Mouse (Mus musculus) kidney, postnatal 0 days (tissue): ENCODE results near the gene Lingo4. TPM values are rescaled to one million over a fixed set of nuclear protein-coding genes. Genes with fewer than 3 reads are reported as not detected.

Experiments
- ATAC-seq: fragments of 200-750 bp; cut with Nextera tagmentation; replicated peaks from 2 replicates; pipeline ENCODE4 v1.8.0; 2017; ENCODE audit warnings: low read depth, moderate number of reproducible peaks, moderate TSS enrichment, moderate library complexity; ENCODE audit not compliant: low FRiP score
- DNase-seq: peaks from one replicate; pipeline ENCODE4 v3.0.0-alpha.2; 2016; ENCODE audit warnings: low spot score
- H3K27ac ChIP-seq: fragments of 300-500 bp; sonication (generic); 2 replicates; pipeline ENCODE4 v1.5.1; 2014; ENCODE audit warnings: mild to moderate bottlenecking
- H3K27me3 ChIP-seq: fragments of 300-500 bp; sonication (generic); 2 replicates; pipeline ENCODE4 v1.6.1; 2014; ENCODE audit warnings: low read length, mixed read lengths; ENCODE audit not compliant: insufficient read depth
- H3K36me3 ChIP-seq: fragments of 300-500 bp; sonication (generic); 2 replicates; pipeline ENCODE4 v1.6.1; 2014; ENCODE audit warnings: low read length, mixed read lengths; ENCODE audit not compliant: insufficient read depth
- H3K4me1 ChIP-seq: fragments of 300-500 bp; sonication (generic); replicated peaks from 2 replicates; pipeline ENCODE4 v1.6.1; 2014; ENCODE audit warnings: antibody characterized with exemption, low read length, mixed read lengths; ENCODE audit not compliant: insufficient read depth
- H3K4me2 ChIP-seq: fragments of 300-500 bp; sonication (generic); 2 replicates; pipeline ENCODE4 v1.6.1; 2014; ENCODE audit warnings: mild to moderate bottlenecking, low read length, moderate library complexity, mixed read lengths
- H3K4me3 ChIP-seq: fragments of 300-500 bp; sonication (generic); replicated peaks from 2 replicates; pipeline ENCODE4 v1.5.1; 2014; ENCODE audit warnings: low read depth, low read length
- H3K9ac ChIP-seq: fragments of 300-500 bp; sonication (generic); 2 replicates; pipeline ENCODE4 v1.6.1; 2014; ENCODE audit warnings: low read depth, low read length
- H3K9me3 ChIP-seq: fragments of 300-500 bp; sonication (generic); replicated peaks from 2 replicates; pipeline ENCODE4 v1.6.1; 2016; ENCODE audit warnings: low read length, inconsistent platforms, mixed read lengths
- CTCF ChIP-seq: IDR thresholded peaks from 2 replicates; pipeline ENCODE4 v1.5.1; 2016; ENCODE audit warnings: antibody characterized with exemption, low read depth, mild to moderate bottlenecking, moderate library complexity
- WGBS: fragments of 180-500 bp; shearing (Covaris S2); extraction: QIAGEN DNeasy Blood & Tissue Kit; methylation state at CpG from one replicate; pipeline ENCODE4 v1.1.7; 2014; 5-methylcytosine and 5-hydroxymethylcytosine counted together
- polyA plus RNA-seq: library from polyadenylated mRNA; unstranded; fragments of >200 nt; fragmentation: Nextera tagmentation; extraction: Ambion mirVana; gene quantifications from 2 replicates; pipeline ENCODE4 v1.2.1, GENCODE M21; 2015

Gene Lingo4
- polyA plus RNA-seq, 1 experiment from 2014 or later, result 0.32 TPM

DNA sequence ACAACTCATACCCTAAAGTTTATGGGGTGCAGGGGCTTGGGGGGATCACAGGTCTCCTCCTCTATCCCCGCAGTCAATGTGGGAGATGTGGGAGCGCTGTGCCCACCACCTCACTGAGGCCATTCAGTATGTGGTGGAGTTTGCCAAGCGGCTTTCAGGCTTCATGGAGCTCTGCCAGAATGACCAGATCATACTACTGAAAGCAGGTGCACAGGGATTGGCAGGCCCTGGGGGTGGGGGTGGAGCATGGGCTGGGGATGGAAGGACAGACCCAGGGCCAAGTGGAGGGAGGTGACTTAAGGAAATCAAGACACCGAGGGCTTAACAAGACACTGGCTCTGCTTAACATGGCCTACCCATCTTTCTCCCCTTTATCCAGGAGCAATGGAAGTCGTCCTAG lies 7.3 kb upstream of the Lingo4 start:
- Histone ChIP-seq H3K4me1 (no peaks in the 10 kb centered on the region), H3K4me3 (no peak overlapping the region), H3K27me3 (no peaks in the 10 kb centered on the region), H3K27ac (no peak overlapping the region), H3K9ac (no peak overlapping the region), H3K9me3 (no peaks in the 10 kb centered on the region), H3K36me3 (no peaks in the 10 kb centered on the region), H3K4me2 (no peak overlapping the region)
- ATAC-seq (no peak), DNase-seq (no peak)
- TF ChIP-seq CTCF, result no peak
- 81% methylated on average over 5 of the region's 5 CpGs for WGBS

DNA sequence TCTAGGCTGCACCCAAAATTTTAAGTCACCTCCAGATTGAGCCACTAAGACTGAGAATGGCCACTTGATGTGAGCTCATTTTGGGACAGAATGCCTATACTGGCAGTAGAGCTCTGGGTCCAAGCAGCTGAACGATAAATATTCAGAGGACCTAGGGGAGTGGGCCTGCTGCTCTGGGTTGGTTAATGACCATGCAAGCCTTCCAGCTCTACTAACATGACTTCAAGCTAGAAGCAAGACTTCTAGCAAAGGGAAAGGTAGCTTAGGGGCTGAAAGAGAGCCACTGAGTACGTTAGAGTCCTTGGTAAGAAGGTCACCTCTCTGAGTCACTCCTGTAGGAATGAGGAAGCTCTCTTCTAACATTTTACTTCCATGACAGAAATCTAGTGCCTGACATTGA lies 6.2 kb upstream of the Lingo4 start:
- no peak overlapping the region for H3K4me2 ChIP-seq
- no peak overlapping the region for H3K4me3 ChIP-seq
- TF ChIP-seq CTCF, result no peak
- no peaks in the 10 kb centered on the region for H3K36me3 ChIP-seq
- H3K27ac ChIP-seq, result no peak overlapping the region
- no peak for ATAC-seq
- no peaks in the 10 kb centered on the region for H3K27me3 ChIP-seq
- no peaks in the 10 kb centered on the region for H3K9me3 ChIP-seq
- H3K9ac ChIP-seq, result no peak overlapping the region
- no peak for DNase-seq
- WGBS, result 80% methylated on average over 2 of the region's 2 CpGs
- no peaks in the 10 kb centered on the region for H3K4me1 ChIP-seq

DNA sequence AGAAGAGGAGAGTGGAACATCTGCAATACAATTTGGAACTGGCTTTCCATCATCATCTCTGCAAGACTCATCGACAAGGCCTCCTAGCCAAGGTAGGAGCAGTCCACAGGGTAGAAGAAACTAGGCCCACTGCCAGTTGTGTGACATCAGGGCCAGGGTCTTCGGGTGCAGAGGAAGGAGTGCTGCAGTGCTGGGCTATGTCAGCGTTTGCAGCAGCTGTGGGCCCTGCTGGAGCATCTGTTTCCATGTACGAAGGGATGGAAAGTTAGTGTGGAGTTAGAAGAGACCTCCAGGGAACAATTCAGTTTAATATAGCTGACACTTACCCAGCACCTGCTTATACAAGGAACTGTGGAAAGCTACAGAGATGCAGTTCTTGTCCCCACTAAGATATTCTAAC lies 5.3 kb upstream of the Lingo4 start:
- H3K27me3 ChIP-seq, result no peaks in the 10 kb centered on the region
- no peaks in the 10 kb centered on the region for H3K4me1 ChIP-seq
- H3K36me3 ChIP-seq, result no peaks in the 10 kb centered on the region
- ATAC-seq (no peak), DNase-seq (no peak)
- no peak for TF ChIP-seq CTCF
- H3K9me3 ChIP-seq, result no peaks in the 10 kb centered on the region
- WGBS, result 61% methylated on average over 4 of the region's 4 CpGs
- H3K4me2 ChIP-seq, result no peak overlapping the region
- H3K4me3 ChIP-seq, result no peak overlapping the region
- no peak overlapping the region for H3K27ac ChIP-seq
- no peak overlapping the region for H3K9ac ChIP-seq

DNA sequence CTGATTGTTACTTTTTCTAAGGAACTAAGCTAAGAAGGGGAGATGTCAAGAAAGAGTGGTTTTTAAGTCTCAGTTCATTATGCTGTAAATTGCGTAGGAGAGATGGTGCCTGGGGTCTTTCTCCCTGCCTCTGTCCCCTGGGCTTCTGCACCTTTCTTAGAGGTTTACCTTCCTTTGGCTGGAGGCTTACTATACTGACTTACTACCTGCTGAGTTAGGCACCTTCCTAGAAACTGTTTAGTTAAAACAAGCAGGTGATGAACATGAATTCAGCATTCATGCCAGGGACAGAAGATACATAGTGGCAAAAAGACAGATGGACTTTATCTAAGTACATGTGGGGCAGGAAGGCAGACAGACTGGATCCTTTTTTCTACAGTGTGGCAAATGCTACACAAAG lies 2.0 kb upstream of the Lingo4 start:
- Histone ChIP-seq H3K27ac (no peak overlapping the region), H3K9ac (no peak overlapping the region), H3K4me1 (no peaks in the 10 kb centered on the region), H3K27me3 (no peaks in the 10 kb centered on the region), H3K4me3 (no peak overlapping the region), H3K9me3 (no peaks in the 10 kb centered on the region), H3K4me2 (no peak overlapping the region), H3K36me3 (no peaks in the 10 kb centered on the region)
- 77% methylated on average over 1 of the region's 1 CpGs for WGBS
- TF ChIP-seq CTCF, result no peak
- ATAC-seq (no peak), DNase-seq (no peak)

DNA sequence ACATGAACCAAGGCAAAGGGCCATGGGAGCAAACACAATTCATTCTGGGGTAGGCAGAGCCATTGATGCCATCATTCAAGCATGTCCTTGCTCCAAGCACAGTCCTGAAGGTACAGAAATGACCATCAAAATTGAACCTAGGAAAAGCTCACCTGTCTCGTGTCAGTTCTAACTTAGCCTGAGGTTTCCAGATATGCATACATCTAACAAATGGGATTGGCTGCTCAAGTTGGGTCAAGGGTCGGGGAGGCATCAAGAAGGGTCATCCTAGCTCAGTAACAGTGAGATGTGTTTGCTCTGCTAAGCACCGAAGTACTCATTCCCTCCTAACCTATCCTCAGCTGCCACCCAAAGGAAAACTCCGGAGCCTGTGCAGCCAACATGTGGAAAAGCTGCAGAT lies 1.5 kb upstream of the Lingo4 start:
- no peaks in the 10 kb centered on the region for H3K4me1 ChIP-seq
- no peaks in the 10 kb centered on the region for H3K36me3 ChIP-seq
- H3K4me2 ChIP-seq, result no peak overlapping the region
- DNase-seq (no peak), ATAC-seq (no peak)
- no peak overlapping the region for H3K9ac ChIP-seq
- H3K27me3 ChIP-seq, result no peaks in the 10 kb centered on the region
- H3K27ac ChIP-seq, result no peak overlapping the region
- no peak for TF ChIP-seq CTCF
- 78% methylated on average over 4 of the region's 4 CpGs for WGBS
- no peaks in the 10 kb centered on the region for H3K9me3 ChIP-seq
- no peak overlapping the region for H3K4me3 ChIP-seq

DNA sequence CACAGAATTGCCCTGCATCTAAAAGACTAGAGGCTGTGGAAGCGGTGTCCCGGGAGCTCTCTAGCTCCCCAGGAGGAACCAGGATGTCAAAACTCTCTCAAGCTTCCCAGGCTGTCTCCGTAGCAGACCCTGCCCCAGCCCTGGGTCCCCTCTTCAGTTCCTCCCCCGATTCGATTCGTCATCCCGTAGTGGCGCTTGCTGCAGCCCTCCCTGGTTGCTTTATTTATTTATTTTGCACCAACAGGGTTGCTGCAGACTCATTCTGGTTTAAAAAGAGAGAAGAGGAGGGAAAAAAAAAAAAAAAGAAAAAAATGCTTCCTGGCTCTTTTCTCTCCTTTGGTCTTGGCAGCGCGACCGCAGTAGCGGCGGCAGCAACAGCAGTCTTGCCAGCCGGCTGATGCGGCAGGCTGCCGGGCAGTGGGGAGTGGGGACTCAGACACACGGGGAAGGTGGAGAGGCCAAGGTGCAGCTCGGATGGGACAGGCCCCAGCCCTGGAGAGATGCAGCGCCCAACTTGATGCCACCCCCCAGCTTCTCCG lies 695 bp downstream of the Lingo4 start:
- Histone ChIP-seq H3K27me3 (no peaks in the 10 kb centered on the region), H3K36me3 (no peaks in the 10 kb centered on the region), H3K9ac (no peak overlapping the region), H3K9me3 (no peaks in the 10 kb centered on the region), H3K4me1 (0 out of 2 replicates have a peak, but pooled peaks cover 4% of the 10 kb centered on the region), H3K4me3 (0 out of 2 replicates have a peak overlapping the region, but pooled peaks have one; percentile 4), H3K4me2 (peak overlapping the region; percentile 53), H3K27ac (no peak overlapping the region)
- under 1% methylated on average over 20 of the region's 20 CpGs for WGBS
- 0 out of 2 replicates have a peak, but pooled peaks have one; percentile 5 for TF ChIP-seq CTCF
- ATAC-seq, result 0 out of 2 replicates have a peak, but pooled peaks have one; percentile 23
- peak; percentile 55 for DNase-seq
